Mouse (Mus musculus) kidney, postnatal 0 days (tissue): ENCODE data around the gene Blvrb. TPM values are rescaled to one million over a fixed set of nuclear protein-coding genes. Genes with fewer than 3 reads are reported as not detected.

ENCODE experiments used
- ATAC-seq: fragments of 200-750 bp; cut with Nextera tagmentation; replicated peaks from 2 replicates; pipeline ENCODE4 v1.8.0; 2017; ENCODE audit warnings: low read depth, moderate number of reproducible peaks, moderate TSS enrichment, moderate library complexity; ENCODE audit not compliant: low FRiP score
- DNase-seq: peaks from one replicate; pipeline ENCODE4 v3.0.0-alpha.2; 2016; ENCODE audit warnings: low spot score
- H3K27ac ChIP-seq: fragments of 300-500 bp; sonication (generic); 2 replicates; pipeline ENCODE4 v1.5.1; 2014; ENCODE audit warnings: mild to moderate bottlenecking
- H3K27me3 ChIP-seq: fragments of 300-500 bp; sonication (generic); 2 replicates; pipeline ENCODE4 v1.6.1; 2014; ENCODE audit warnings: low read length, mixed read lengths; ENCODE audit not compliant: insufficient read depth
- H3K36me3 ChIP-seq: fragments of 300-500 bp; sonication (generic); 2 replicates; pipeline ENCODE4 v1.6.1; 2014; ENCODE audit warnings: low read length, mixed read lengths; ENCODE audit not compliant: insufficient read depth
- H3K4me1 ChIP-seq: fragments of 300-500 bp; sonication (generic); replicated peaks from 2 replicates; pipeline ENCODE4 v1.6.1; 2014; ENCODE audit warnings: antibody characterized with exemption, low read length, mixed read lengths; ENCODE audit not compliant: insufficient read depth
- H3K4me2 ChIP-seq: fragments of 300-500 bp; sonication (generic); 2 replicates; pipeline ENCODE4 v1.6.1; 2014; ENCODE audit warnings: mild to moderate bottlenecking, low read length, moderate library complexity, mixed read lengths
- H3K4me3 ChIP-seq: fragments of 300-500 bp; sonication (generic); replicated peaks from 2 replicates; pipeline ENCODE4 v1.5.1; 2014; ENCODE audit warnings: low read depth, low read length
- H3K9ac ChIP-seq: fragments of 300-500 bp; sonication (generic); 2 replicates; pipeline ENCODE4 v1.6.1; 2014; ENCODE audit warnings: low read depth, low read length
- H3K9me3 ChIP-seq: fragments of 300-500 bp; sonication (generic); replicated peaks from 2 replicates; pipeline ENCODE4 v1.6.1; 2016; ENCODE audit warnings: low read length, inconsistent platforms, mixed read lengths
- CTCF ChIP-seq: IDR thresholded peaks from 2 replicates; pipeline ENCODE4 v1.5.1; 2016; ENCODE audit warnings: antibody characterized with exemption, low read depth, mild to moderate bottlenecking, moderate library complexity
- WGBS: fragments of 180-500 bp; shearing (Covaris S2); extraction: QIAGEN DNeasy Blood & Tissue Kit; methylation state at CpG from one replicate; pipeline ENCODE4 v1.1.7; 2014; 5-methylcytosine and 5-hydroxymethylcytosine counted together
- polyA plus RNA-seq: library from polyadenylated mRNA; unstranded; fragments of >200 nt; fragmentation: Nextera tagmentation; extraction: Ambion mirVana; gene quantifications from 2 replicates; pipeline ENCODE4 v1.2.1, GENCODE M21; 2015

Blvrb gene
- polyA plus RNA-seq, 1 experiment from 2014 or later, result 40.1 TPM

- WGBS, result 60% methylated on average over 4 of the region's 4 CpGs
- H3K9ac ChIP-seq, result no peak overlapping the region
- H3K4me1 ChIP-seq, result peaks cover 1% of the 10 kb centered on the region
- peak; percentile 22 for DNase-seq
- H3K27ac ChIP-seq, result peak overlapping the region; percentile 14; the same call in 1 of the 2 replicates
- H3K9me3 ChIP-seq, result no peaks in the 10 kb centered on the region
- H3K36me3 ChIP-seq, result no peaks in the 10 kb centered on the region
- H3K27me3 ChIP-seq, result no peaks in the 10 kb centered on the region
- no peak overlapping the region for H3K4me3 ChIP-seq
- no peak for ATAC-seq
- H3K4me2 ChIP-seq, result no peak overlapping the region
- TF ChIP-seq CTCF, result no peak
These were observed 53.8 kb downstream of the Blvrb start for GRCm38 (mm10) chr7:27501620-27502019.

- TF ChIP-seq CTCF, result no peak
- peak overlapping the region; percentile 3; the same call in 1 of the 2 replicates for H3K9ac ChIP-seq
- ATAC-seq, result no peak
- no peaks in the 10 kb centered on the region for H3K36me3 ChIP-seq
- H3K4me2 ChIP-seq, result peak overlapping the region; percentile 69
- H3K4me3 ChIP-seq, result peak overlapping the region; percentile 55; the same call in 1 of the 2 replicates
- H3K27me3 ChIP-seq, result no peaks in the 10 kb centered on the region
- 23% methylated on average over 9 of the region's 9 CpGs for WGBS
- H3K27ac ChIP-seq, result peak overlapping the region; percentile 100
- peaks cover 6% of the 10 kb centered on the region for H3K4me1 ChIP-seq
- no peaks in the 10 kb centered on the region for H3K9me3 ChIP-seq
- peak; percentile 64 for DNase-seq
These were observed 59.1 kb downstream of the Blvrb start for GRCm38 (mm10) chr7:27506765-27507370.

GRCm38 (mm10) chr7:27507711-27508647, 60.2 kb downstream of the Blvrb start:
- peak overlapping the region; percentile 82 for H3K9ac ChIP-seq
- H3K4me1 ChIP-seq, result peaks cover 6% of the 10 kb centered on the region
- TF ChIP-seq CTCF, result peak; percentile 35; the same call in 1 of the 2 replicates
- H3K9me3 ChIP-seq, result no peaks in the 10 kb centered on the region
- ATAC-seq (peak; percentile 93), DNase-seq (peak; percentile 99)
- peak overlapping the region; percentile 55 for H3K4me3 ChIP-seq
- under 1% methylated on average over 54 of the region's 54 CpGs for WGBS
- H3K36me3 ChIP-seq, result no peaks in the 10 kb centered on the region
- H3K27me3 ChIP-seq, result no peaks in the 10 kb centered on the region
- H3K4me2 ChIP-seq, result peak overlapping the region; percentile 69
- H3K27ac ChIP-seq, result peak overlapping the region; percentile 100

GRCm38 (mm10) chr7:27508648-27509005, 60.8 kb downstream of the Blvrb start:
- DNase-seq, result peak; percentile 86
- Histone ChIP-seq H3K9me3 (no peaks in the 10 kb centered on the region), H3K27ac (peak overlapping the region; percentile 100), H3K4me3 (peak overlapping the region; percentile 55), H3K4me1 (peaks cover 6% of the 10 kb centered on the region), H3K9ac (0 out of 2 replicates have a peak overlapping the region, but pooled peaks have one; percentile 37), H3K36me3 (no peaks in the 10 kb centered on the region), H3K27me3 (no peaks in the 10 kb centered on the region), H3K4me2 (peak overlapping the region; percentile 69)
- ATAC-seq, result peak; percentile 61
- peak; percentile 78 for TF ChIP-seq CTCF
- 19% methylated on average over 6 of the region's 6 CpGs for WGBS

- no peaks in the 10 kb centered on the region for H3K9me3 ChIP-seq
- no peak for ATAC-seq
- H3K4me1 ChIP-seq, result peaks cover 6% of the 10 kb centered on the region
These were observed 63.0 kb downstream of the Blvrb start for GRCm38 (mm10) chr7:27510809-27511208.

GRCm38 (mm10) chr7:27514961-27515360, 67.2 kb downstream of the Blvrb start:
- WGBS, result 60% methylated on average over 9 of the region's 9 CpGs
- H3K4me2 ChIP-seq, result no peak overlapping the region
- peaks cover 8% of the 10 kb centered on the region; the same call in 1 of the 2 replicates for H3K36me3 ChIP-seq
- no peak for TF ChIP-seq CTCF
- H3K27me3 ChIP-seq, result no peaks in the 10 kb centered on the region
- DNase-seq, result no peak
- H3K4me3 ChIP-seq, result no peak overlapping the region
- H3K4me1 ChIP-seq, result no peaks in the 10 kb centered on the region
- H3K9me3 ChIP-seq, result no peaks in the 10 kb centered on the region
- H3K27ac ChIP-seq, result no peak overlapping the region
- ATAC-seq, result no peak
- H3K9ac ChIP-seq, result no peak overlapping the region

More at GRCm38 (mm10) chr7:27510809-27511208, 63.0 kb downstream of the Blvrb start:
- no peak for TF ChIP-seq CTCF
- Histone ChIP-seq H3K27me3 (no peaks in the 10 kb centered on the region), H3K27ac (no peak overlapping the region), H3K9ac (no peak overlapping the region), H3K4me3 (no peak overlapping the region), H3K4me2 (no peak overlapping the region), H3K36me3 (no peaks in the 10 kb centered on the region)
- DNase-seq, result no peak
- 83% methylated on average over 2 of the region's 2 CpGs for WGBS

Other genes with a start within 250 kb of the Blvrb start
- 3.4 and 3.6 TPM in 2 replicates for gene Itpkc, start 219.3 kb upstream of the Blvrb start, polyA plus RNA-seq
- gene Coq8b, start 215.0 kb upstream of the Blvrb start, polyA plus RNA-seq, result 20.8 and 22.0 TPM in 2 replicates
- 12.6 and 13.0 TPM in 2 replicates for gene Numbl, start 189.5 kb upstream of the Blvrb start, polyA plus RNA-seq
- gene Ltbp4, start 110.3 kb upstream of the Blvrb start, polyA plus RNA-seq, result 41.7 and 43.8 TPM in 2 replicates
- 34.1 and 40.2 TPM in 2 replicates for gene Shkbp1, start 92.0 kb upstream of the Blvrb start, polyA plus RNA-seq
- 0.57 TPM in 1 of 2 replicates, not detected in the other for gene Gm20479, start 90.6 kb upstream of the Blvrb start, polyA plus RNA-seq
- gene Sptbn4, start 292 bp upstream of the Blvrb start, polyA plus RNA-seq, result 0.17 and 0.28 TPM in 2 replicates
- 24.0 and 25.3 TPM in 2 replicates for gene Sertad3, start 25.8 kb downstream of the Blvrb start, polyA plus RNA-seq
- 41.6 and 44.3 TPM in 2 replicates for gene Sertad1, start 38.9 kb downstream of the Blvrb start, polyA plus RNA-seq
- 4.1 and 4.7 TPM in 2 replicates for gene Prx, start 51.3 kb downstream of the Blvrb start, polyA plus RNA-seq
- 0.45 and 0.57 TPM in 2 replicates for gene Hipk4, start 75.3 kb downstream of the Blvrb start, polyA plus RNA-seq
- 109 and 118 TPM in 2 replicates for gene Pld3, start 105.2 kb downstream of the Blvrb start, polyA plus RNA-seq
- 20.1 and 20.9 TPM in 2 replicates for gene 2310022A10Rik, start 105.3 kb downstream of the Blvrb start, polyA plus RNA-seq
- gene Akt2, start 143.6 kb downstream of the Blvrb start, polyA plus RNA-seq, result 74.3 and 75.3 TPM in 2 replicates
- gene Ttc9b, start 205.9 kb downstream of the Blvrb start, polyA plus RNA-seq, result not detected in 2 replicates
- 5.0 and 6.8 TPM in 2 replicates for gene Map3k10, start 226.6 kb downstream of the Blvrb start, polyA plus RNA-seq
- 2.9 and 3.2 TPM in 2 replicates for gene Zfp607b, start 241.4 kb downstream of the Blvrb start, polyA plus RNA-seq